Mouse (Mus musculus) small intestine, adult 2 months (tissue): ENCODE data around the gene Ncdn.

Experiments
- CTCF ChIP-seq: fragments of 200-500 bp; IDR thresholded peaks from 2 replicates; pipeline ENCODE4 v1.5.1; 2012; ENCODE audit warnings: low read depth, mild to moderate bottlenecking, control low read depth, inconsistent platforms, low read length, moderate library complexity, mixed read lengths; ENCODE audit not compliant: insufficient replicate concordance, insufficient read length; ENCODE audit errors: extremely low read depth
- POLR2A ChIP-seq: fragments of 200-500 bp; IDR thresholded peaks from 2 replicates; pipeline ENCODE4 v1.6.1; 2012; ENCODE audit warnings: low read depth, mild to moderate bottlenecking, control low read depth, inconsistent platforms, low read length, moderate library complexity

DNA sequence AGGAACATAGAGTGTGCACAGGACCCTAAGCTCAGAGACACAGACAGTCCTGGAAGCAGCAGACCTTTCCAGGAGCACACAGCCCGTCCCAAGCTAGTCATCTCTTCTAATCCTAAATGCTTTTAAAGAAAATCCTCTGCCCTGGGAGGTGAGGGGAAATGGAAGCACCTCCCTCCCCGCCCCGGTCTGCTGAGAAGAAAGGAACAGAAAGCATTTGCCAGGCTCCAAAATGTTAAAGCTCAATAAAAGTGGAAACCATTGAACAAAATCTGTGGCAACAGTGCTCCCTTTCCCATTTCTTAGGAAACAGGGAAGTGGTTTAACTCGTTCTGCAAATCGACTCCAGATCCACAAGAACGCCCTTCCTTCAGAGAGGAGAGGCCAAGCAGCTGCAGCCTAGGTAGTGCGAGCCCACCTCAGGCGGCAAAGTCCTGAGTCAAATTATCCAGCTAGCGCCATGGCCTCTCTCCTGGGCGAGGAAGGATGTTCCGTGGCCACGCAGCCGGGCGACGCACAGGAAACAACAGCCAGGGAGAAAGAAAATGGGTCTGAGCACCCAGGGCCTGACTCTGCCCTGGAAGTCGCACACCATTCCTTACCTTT, 19.1 kb downstream of the Ncdn start:
- TF ChIP-seq POLR2A: no peak
- TF ChIP-seq CTCF: no peak
